Mouse (Mus musculus) embryonic facial prominence, embryonic 11.5 days (tissue): Measurements from ENCODE around the gene Gsk3b. TPM values are rescaled to one million over a fixed set of nuclear protein-coding genes. Genes with fewer than 3 reads are reported as not detected.
A peak's percentile ranks its signal among the peaks of the same experiment; 100 is the strongest.

Experiments used
- ATAC-seq: fragments of 200-750 bp; cut with Nextera tagmentation; replicated peaks from 2 replicates; pipeline ENCODE4 v1.8.0; 2017; ENCODE audit warnings: low read depth; ENCODE audit not compliant: insufficient number of reproducible peaks, low FRiP score, low TSS enrichment
- DNase-seq: peaks from one replicate; pipeline ENCODE4 v3.0.0-alpha.2; 2015; ENCODE audit warnings: low spot score
- H3K27ac ChIP-seq: fragments of 300-500 bp; sonication (generic); replicated peaks from 2 replicates; pipeline ENCODE4 v1.5.1; 2014; ENCODE audit warnings: mild to moderate bottlenecking, low read depth, low read length, control low read depth
- H3K27me3 ChIP-seq: fragments of 300-500 bp; sonication (generic); 2 replicates; pipeline ENCODE4 v1.6.1; 2014; ENCODE audit warnings: mild to moderate bottlenecking, low read length, moderate library complexity, mixed read lengths; ENCODE audit not compliant: control insufficient read depth, insufficient read depth
- H3K36me3 ChIP-seq: fragments of 300-500 bp; sonication (generic); replicated peaks from 2 replicates; pipeline ENCODE4 v1.6.1; 2014; ENCODE audit warnings: low read depth, mild to moderate bottlenecking, low read length, moderate library complexity, mixed read lengths; ENCODE audit not compliant: control insufficient read depth, insufficient read depth
- H3K4me1 ChIP-seq: fragments of 300-500 bp; sonication (generic); 2 replicates; pipeline ENCODE4 v1.6.1; 2014; ENCODE audit warnings: low read length, mixed read lengths; ENCODE audit not compliant: control insufficient read depth, insufficient read depth
- H3K4me2 ChIP-seq: fragments of 300-500 bp; sonication (generic); 2 replicates; pipeline ENCODE4 v1.6.1; 2014; ENCODE audit warnings: low read depth, mild to moderate bottlenecking, control low read depth, low read length, moderate library complexity
- H3K4me3 ChIP-seq: fragments of 300-500 bp; sonication (generic); 2 replicates; pipeline ENCODE4 v1.5.1; 2014; ENCODE audit warnings: low read depth, low read length, control low read depth
- H3K9ac ChIP-seq: fragments of 300-500 bp; sonication (generic); replicated peaks from 2 replicates; pipeline ENCODE4 v1.6.1; 2014; ENCODE audit warnings: mild to moderate bottlenecking, control low read depth, low read length
- H3K9me3 ChIP-seq: fragments of 300-500 bp; sonication (generic); replicated peaks from 2 replicates; pipeline ENCODE4 v1.6.1; 2016; ENCODE audit warnings: mild to moderate bottlenecking, low read length, inconsistent platforms, mixed read lengths; ENCODE audit not compliant: control insufficient read depth
- WGBS: fragments of 180-500 bp; shearing (Covaris S2); extraction: QIAGEN DNeasy Blood & Tissue Kit; methylation state at CpG from one replicate; pipeline ENCODE4 v1.1.7; 2014; 5-methylcytosine and 5-hydroxymethylcytosine counted together
- polyA plus RNA-seq: library from polyadenylated mRNA; unstranded; fragments of >200 nt; fragmentation: Nextera tagmentation; extraction: Ambion mirVana; gene quantifications from 2 replicates; pipeline ENCODE4 v1.2.1, GENCODE M21; 2014

The Gsk3b gene
- polyA plus RNA-seq: 80.3 and 81.9 TPM in 2 replicates

DNA sequence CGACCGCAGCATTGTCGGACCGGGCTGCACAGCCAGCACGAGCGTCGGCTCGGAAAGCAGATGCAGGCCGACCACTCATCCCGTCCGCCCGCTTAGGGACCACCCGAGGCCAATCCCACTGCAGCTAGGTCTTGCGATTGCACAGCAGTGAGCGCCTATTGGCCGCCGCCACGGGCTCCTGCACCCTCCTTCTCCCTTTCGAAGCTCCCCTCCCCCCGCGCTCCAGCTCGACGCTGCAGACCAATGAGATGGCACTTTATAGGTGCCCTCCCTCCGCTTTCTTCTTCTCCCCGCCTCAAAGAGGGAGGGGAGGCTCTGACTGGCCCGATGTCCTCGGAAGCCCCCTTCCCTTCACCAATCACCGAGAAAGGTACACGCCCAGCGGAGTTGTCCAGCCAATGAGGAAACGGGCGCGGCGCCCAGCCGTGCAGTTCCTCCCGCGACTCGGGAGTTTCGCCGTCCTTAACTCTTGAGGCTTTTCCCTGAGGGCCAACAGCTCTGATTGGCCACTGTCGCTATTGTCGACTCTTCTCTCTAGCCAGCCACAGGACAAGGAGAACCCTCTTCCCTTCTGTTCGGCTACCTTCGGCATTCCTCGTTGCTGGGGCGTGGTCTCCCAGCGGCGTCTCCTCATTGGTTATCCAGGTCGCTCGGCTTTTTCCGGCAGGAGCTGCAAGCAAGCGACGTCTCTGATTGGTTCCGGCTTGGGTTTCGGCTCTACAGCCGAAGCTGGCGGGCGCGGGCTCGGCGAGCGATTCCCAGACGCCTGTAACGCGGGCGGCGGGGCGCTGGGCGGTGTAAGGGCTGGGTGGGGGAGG, at the start of gene Gsk3b:
Gene Gsk3b (plus strand): TSS at position 373 of the 818 bp plus-strand sequence.
- Histone ChIP-seq H3K27ac (peak within 1 kb of the TSS; percentile 100), H3K9me3 (no peaks in the 10 kb centered on the region), H3K9ac (peak within 1 kb of the TSS; percentile 97), H3K27me3 (no peaks in the 10 kb centered on the region), H3K36me3 (no peaks in the 10 kb centered on the region), H3K4me2 (peak within 1 kb of the TSS; percentile 57), H3K4me3 (peak within 1 kb of the TSS; percentile 83), H3K4me1 (no peaks in the 10 kb centered on the region)
- under 1% methylated on average over 65 of the region's 69 CpGs for WGBS
- peak; percentile 96 for ATAC-seq
- peak; percentile 99 for DNase-seq

DNA sequence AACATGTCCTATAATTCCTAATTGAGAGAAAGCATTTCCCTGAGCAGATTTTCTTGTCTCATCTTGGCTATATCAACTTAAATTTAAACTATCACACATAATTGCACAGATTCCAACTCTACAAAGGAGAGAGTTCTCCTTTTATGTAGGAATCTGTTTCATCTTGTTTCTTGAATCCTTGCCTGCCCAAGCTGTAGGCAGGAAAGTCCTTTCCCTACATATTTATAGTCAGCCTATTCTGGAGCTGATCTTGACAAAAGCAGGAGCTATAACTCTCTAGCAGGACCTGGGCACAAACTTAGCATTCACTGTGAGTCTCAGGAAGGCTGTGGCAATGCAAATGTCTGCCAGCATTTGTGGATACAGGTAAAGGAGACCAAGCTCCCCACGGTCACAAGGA, 46.6 kb upstream of the Gsk3b start:
- 88% methylated on average over 1 of the region's 1 CpGs for whole genome bisulfite sequencing
- Histone ChIP-seq H3K4me2 (no peak overlapping the region), H3K27me3 (no peaks in the 10 kb centered on the region), H3K36me3 (no peaks in the 10 kb centered on the region), H3K27ac (no peak overlapping the region), H3K4me3 (no peak overlapping the region), H3K9ac (no peak overlapping the region), H3K4me1 (no peaks in the 10 kb centered on the region), H3K9me3 (no peaks in the 10 kb centered on the region)
- DNase-seq (no peak), ATAC-seq (no peak)

DNA sequence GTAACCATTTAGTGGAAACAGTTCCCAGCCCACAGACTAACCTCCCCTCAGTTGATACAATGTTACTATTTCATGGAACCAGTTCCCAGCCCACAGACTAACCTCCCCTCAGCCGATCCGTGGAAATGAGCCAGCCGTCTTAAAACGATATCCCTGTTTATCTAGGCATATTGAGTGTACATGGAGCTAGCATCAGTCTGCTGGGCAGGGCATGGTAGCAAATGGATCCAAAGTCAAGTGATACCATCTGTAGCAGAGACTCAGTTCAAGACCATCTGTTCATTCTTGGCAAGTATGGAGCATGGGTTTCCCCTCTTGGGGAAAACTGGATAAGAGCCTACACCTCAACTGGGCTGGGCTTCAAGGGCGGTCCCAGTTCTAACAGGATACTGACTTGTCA, 44.2 kb upstream of the Gsk3b start:
- no peaks in the 10 kb centered on the region for H3K27me3 ChIP-seq
- H3K36me3 ChIP-seq: no peaks in the 10 kb centered on the region
- no peak overlapping the region for H3K9ac ChIP-seq
- H3K4me2 ChIP-seq: no peak overlapping the region
- WGBS: 92% methylated on average over 5 of the region's 5 CpGs
- no peak overlapping the region for H3K27ac ChIP-seq
- H3K4me3 ChIP-seq: no peak overlapping the region
- no peak for ATAC-seq
- no peaks in the 10 kb centered on the region for H3K4me1 ChIP-seq
- DNase-seq: no peak
- no peaks in the 10 kb centered on the region for H3K9me3 ChIP-seq

DNA sequence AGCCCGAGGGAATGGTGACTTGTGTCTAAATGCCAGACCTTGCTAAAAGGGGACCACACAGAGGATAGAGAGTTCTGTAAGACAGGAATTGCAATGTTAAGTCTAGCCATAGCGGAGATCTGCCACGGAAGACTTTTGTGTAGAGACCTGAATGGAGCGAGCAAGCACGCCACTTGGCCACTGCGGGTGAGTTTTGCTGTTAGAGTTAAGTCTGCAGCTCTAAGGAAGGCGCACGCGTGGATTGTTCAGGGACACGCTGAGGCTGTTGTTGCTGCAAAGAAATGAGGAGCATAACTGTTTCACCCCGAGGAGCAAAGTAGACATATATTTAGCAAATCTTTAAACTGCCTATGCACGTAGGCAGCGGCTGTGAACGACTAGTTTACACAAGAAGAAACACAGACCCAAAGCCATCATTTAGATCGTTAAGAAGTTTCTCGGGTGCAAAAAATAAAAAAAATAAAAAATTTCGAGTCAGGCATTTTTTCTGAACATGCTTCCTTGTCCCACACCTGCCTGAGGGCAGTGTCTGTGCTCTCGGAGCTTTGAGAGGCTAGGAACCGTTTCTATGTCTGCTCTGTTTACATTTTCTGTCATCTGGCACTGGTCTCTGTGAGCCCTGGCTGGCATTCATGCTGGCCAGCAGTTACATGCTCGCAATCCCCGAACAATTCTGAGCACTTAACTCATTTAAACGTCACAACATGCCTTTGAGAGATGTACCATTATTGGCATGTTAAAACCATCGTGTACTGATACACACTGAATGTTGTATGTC, 40.8 kb upstream of the Gsk3b start:
- no peak overlapping the region for H3K4me2 ChIP-seq
- ATAC-seq (no peak), DNase-seq (peak; percentile 43)
- H3K27me3 ChIP-seq: no peaks in the 10 kb centered on the region
- H3K4me1 ChIP-seq: no peaks in the 10 kb centered on the region
- H3K27ac ChIP-seq: no peak overlapping the region
- no peaks in the 10 kb centered on the region for H3K36me3 ChIP-seq
- WGBS: 64% methylated on average over 23 of the region's 23 CpGs
- no peak overlapping the region for H3K4me3 ChIP-seq
- H3K9me3 ChIP-seq: no peaks in the 10 kb centered on the region
- no peak overlapping the region for H3K9ac ChIP-seq

DNA sequence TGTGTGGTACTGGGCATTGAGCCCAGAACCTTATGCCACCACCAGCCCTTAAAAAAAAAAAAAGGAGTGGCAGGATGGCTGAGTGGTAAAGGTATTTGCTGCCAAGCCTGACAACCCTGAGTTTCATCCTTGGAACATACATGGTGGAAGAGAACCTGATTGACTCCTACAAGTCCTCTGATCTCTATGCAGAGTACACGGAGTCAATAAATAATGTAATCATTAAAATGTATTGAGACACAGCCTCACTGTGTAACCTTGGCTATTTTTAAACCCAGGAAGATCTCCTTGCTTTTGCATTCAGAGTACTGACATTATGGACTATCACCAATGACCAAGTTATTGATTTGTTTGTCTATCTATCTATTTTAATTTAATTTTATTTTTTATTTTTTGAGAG, 30.9 kb upstream of the Gsk3b start:
- Histone ChIP-seq H3K36me3 (no peaks in the 10 kb centered on the region), H3K9me3 (no peaks in the 10 kb centered on the region), H3K27ac (no peak overlapping the region), H3K4me1 (no peaks in the 10 kb centered on the region), H3K9ac (no peak overlapping the region), H3K4me3 (no peak overlapping the region), H3K4me2 (no peak overlapping the region), H3K27me3 (no peaks in the 10 kb centered on the region)
- DNase-seq: no peak
- WGBS: 87% methylated on average over 1 of the region's 1 CpGs
- ATAC-seq: no peak

DNA sequence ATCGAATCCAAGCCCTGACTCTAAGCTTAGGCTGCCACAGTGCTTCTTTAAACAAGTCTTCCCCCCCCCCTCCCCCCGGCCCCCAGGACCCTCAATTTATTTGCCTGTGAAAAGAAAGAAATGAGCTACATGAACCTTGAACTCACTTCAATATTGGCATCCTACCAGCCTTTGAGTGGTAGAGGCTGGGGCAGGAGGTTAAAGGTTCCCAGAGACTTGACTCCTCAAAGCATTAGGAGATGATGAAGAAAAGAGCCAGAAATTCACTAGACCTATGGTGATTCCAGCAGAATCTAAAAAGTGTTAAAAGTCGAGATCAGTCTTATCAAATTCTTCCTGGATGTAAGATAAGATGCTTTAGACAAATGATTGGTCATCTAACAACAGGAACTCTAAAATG, 30.0 kb upstream of the Gsk3b start:
- Histone ChIP-seq H3K4me1 (no peaks in the 10 kb centered on the region), H3K4me3 (no peak overlapping the region), H3K27ac (no peak overlapping the region), H3K27me3 (no peaks in the 10 kb centered on the region), H3K36me3 (no peaks in the 10 kb centered on the region), H3K9me3 (no peaks in the 10 kb centered on the region), H3K4me2 (no peak overlapping the region), H3K9ac (no peak overlapping the region)
- 92% methylated on average over 3 of the region's 3 CpGs for WGBS
- no peak for DNase-seq
- ATAC-seq: no peak

DNA sequence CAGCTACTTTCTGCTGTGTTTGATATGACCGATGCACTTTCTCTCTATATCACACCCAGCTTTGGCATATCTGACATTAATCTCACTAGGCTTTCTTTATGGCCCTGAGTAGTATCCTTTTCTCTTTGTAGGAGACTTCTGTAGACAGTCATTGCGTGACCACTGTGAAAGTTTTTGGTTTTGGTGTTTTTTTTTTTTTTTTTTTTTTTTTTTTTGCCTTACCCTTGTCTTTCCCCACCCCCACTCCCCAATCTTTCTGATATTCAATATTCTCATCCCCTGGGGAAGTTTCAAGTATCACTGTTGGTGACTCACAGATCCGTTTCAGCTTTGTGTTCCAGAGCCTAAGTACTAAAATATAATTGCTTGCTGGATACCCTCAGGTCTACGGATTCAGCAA, 29.2 kb upstream of the Gsk3b start:
- H3K4me1 ChIP-seq: no peaks in the 10 kb centered on the region
- ATAC-seq: no peak
- H3K9ac ChIP-seq: no peak overlapping the region
- no peak for DNase-seq
- no peak overlapping the region for H3K4me2 ChIP-seq
- H3K27me3 ChIP-seq: no peaks in the 10 kb centered on the region
- WGBS: 78% methylated on average over 4 of the region's 4 CpGs
- H3K36me3 ChIP-seq: no peaks in the 10 kb centered on the region
- no peaks in the 10 kb centered on the region for H3K9me3 ChIP-seq
- H3K4me3 ChIP-seq: no peak overlapping the region
- no peak overlapping the region for H3K27ac ChIP-seq
